Mouse (Mus musculus): Measurements from ENCODE around the gene Stxbp4.

The Stxbp4 gene

GRCm38 (mm10) chr11:90650231-90650885, 12.5 kb upstream of the Stxbp4 start:
- no peak for DNase-seq (ENCODE audit: low spot score in 2 of 2)

GRCm38 (mm10) chr11:90649777-90650176, 11.9 kb upstream of the Stxbp4 start:
- DNase-seq (ENCODE audit: low spot score in 2 of 2), result no peak

GRCm38 (mm10) chr11:90638312-90638830, 487 bp upstream of the Stxbp4 start:
- peak; percentile 14 to 21 for DNase-seq (ENCODE audit: low spot score in 2 of 2)

- DNase-seq (ENCODE audit: low spot score in 2 of 2), result no peak
These were observed 3.2 kb downstream of the Stxbp4 start for GRCm38 (mm10) chr11:90634661-90635060.

GRCm38 (mm10) chr11:90632480-90632879, 5.4 kb downstream of the Stxbp4 start:
- DNase-seq (ENCODE audit: low spot score in 2 of 2), result no peak

DNA sequence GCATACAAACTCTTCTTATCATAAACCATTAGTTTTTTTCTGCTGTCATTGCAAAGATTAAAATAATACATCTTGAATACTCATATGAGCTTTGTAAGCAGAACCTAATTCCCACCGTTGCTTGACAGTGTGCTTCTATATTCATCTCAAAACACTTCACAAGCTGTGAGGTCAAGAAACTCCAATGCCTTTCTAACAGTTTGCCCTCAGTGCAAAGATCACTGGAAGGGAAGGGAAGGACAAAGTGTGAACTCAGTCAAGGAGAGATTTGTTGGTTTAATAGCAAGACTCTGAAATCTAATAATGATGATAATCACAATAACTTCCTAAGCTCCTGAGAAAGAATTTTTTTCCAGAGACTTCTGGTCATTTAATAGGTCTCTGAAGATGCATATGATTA, 10.1 kb downstream of the Stxbp4 start:
- no peak for DNase-seq (ENCODE audit: low spot score in 2 of 2)

- DNase-seq (ENCODE audit: low spot score in 2 of 2), result no peak
These were observed 12.7 kb downstream of the Stxbp4 start for GRCm38 (mm10) chr11:90625174-90625573.

DNA sequence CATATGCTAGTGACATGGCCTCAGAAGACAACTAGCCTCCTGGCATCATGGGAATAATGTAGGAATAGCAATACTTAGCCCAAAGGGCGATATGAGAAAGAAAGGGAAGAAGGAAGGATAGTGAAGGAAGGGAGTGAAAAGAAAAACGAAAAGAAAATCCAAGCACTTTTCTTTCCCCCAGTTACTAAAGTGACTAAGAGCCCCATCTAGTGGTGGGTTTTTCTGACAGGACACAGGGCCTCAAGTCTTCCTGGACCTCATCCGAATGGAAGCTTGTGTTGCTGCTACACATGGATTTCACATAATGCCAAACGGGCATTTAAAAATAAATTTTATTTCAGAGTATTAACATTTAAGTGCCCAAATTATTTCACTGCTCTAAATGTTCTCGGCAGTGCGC, 14.4 kb downstream of the Stxbp4 start:
- DNase-seq (ENCODE audit: low spot score in 2 of 2), result peak in 1 of 2 experiments; percentile 14

DNA sequence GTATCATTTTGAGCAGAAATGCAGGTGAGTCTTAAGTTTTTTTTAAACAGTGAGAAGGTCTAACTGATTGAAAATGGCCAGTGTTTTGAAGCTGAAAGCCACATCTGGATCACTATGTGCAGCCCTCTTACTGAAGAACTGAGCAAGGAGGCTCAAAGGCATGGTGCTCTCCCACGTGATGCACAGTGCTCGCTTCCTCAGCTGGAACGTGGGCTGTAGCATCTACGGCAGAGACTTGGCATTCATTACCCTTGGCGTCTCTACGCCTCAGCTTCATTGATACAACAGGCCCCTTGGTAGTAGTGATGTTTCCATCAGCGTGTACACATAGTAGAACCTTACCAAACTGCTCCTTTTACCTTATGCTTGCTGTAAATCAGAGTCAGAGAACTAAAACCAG, 15.4 kb downstream of the Stxbp4 start:
- no peak for DNase-seq (ENCODE audit: low spot score in 2 of 2)

GRCm38 (mm10) chr11:90622044-90622443, 15.8 kb downstream of the Stxbp4 start:
- DNase-seq (ENCODE audit: low spot score in 2 of 2), result no peak

- no peak for DNase-seq (ENCODE audit: low spot score in 2 of 2)
These were observed 21.5 kb downstream of the Stxbp4 start for GRCm38 (mm10) chr11:90616431-90616830.

DNA sequence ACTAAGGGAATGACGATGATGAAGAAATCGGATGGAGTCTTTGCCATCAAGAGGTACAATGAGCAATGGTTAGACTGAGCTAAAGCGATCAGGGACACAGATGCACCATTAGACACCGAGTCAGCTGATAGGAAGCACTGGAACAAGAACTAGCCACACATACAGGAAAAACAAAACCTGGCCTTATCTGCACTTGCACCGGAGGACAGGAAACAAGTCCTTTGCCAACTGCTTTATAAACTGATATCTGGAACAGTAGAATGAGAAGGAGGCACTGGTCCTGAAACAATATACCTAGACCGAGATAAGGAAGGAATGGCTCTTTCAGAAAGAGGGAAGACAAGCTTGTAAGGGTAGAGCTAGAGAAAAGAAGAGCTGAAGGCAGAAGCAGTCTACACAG, 23.1 kb downstream of the Stxbp4 start:
- DNase-seq (ENCODE audit: low spot score in 2 of 2), result no peak

GRCm38 (mm10) chr11:90612118-90612517, 25.8 kb downstream of the Stxbp4 start:
- DNase-seq (ENCODE audit: low spot score in 2 of 2), result no peak

GRCm38 (mm10) chr11:90603066-90603465, 34.8 kb downstream of the Stxbp4 start:
- no peak for DNase-seq (ENCODE audit: low spot score in 2 of 2)

- DNase-seq (ENCODE audit: low spot score in 2 of 2), result no peak
These were observed 42.1 kb downstream of the Stxbp4 start for GRCm38 (mm10) chr11:90595826-90596225.

GRCm38 (mm10) chr11:90590996-90591395, 46.9 kb downstream of the Stxbp4 start:
- DNase-seq (ENCODE audit: low spot score in 2 of 2), result no peak

- peak; percentile 41 to 61 for DNase-seq (ENCODE audit: low spot score in 2 of 2)
These were observed 51.7 kb downstream of the Stxbp4 start for GRCm38 (mm10) chr11:90586203-90586602.

- no peak for DNase-seq (ENCODE audit: low spot score in 2 of 2)
These were observed 52.1 kb downstream of the Stxbp4 start for GRCm38 (mm10) chr11:90585754-90586153.

- DNase-seq (ENCODE audit: low spot score in 2 of 2), result peak; percentile 45 to 51
These were observed 60.7 kb downstream of the Stxbp4 start for GRCm38 (mm10) chr11:90577057-90577780.

DNA sequence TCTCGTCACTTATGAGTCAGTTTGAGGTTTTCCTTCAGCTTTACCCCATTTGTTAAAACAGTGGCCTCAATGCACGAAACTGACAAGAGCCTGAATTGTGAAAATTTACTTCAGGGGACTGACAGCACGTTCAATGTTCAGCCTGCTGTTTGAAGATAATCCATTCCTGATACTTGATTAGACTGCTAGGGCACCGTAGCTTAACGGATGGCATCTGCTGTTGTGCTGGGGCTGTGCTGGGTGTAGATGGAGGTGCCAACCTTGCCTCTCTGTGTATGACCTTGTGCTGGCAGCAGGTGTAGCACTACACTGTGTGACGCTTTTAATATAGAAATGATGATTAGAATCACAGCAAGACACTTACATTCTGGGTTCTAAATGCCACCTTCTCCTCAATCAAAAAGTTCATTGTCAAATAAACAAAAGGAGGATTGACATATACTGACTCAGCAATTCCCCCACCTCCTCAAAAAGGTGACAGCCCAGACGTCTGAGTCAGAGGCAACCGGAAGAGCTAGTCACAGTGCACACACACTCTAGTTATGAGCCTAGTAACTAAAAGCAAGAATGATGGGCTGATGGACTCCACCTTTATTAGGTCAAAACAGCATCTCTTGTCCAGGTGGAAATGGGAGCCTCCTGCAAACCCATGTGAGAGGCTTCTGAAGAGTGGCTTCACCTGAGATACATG, 61.5 kb downstream of the Stxbp4 start:
- DNase-seq (ENCODE audit: low spot score in 2 of 2), result no peak

- DNase-seq (ENCODE audit: low spot score in 2 of 2), result no peak
These were observed 62.3 kb downstream of the Stxbp4 start for GRCm38 (mm10) chr11:90575491-90576048.

DNA sequence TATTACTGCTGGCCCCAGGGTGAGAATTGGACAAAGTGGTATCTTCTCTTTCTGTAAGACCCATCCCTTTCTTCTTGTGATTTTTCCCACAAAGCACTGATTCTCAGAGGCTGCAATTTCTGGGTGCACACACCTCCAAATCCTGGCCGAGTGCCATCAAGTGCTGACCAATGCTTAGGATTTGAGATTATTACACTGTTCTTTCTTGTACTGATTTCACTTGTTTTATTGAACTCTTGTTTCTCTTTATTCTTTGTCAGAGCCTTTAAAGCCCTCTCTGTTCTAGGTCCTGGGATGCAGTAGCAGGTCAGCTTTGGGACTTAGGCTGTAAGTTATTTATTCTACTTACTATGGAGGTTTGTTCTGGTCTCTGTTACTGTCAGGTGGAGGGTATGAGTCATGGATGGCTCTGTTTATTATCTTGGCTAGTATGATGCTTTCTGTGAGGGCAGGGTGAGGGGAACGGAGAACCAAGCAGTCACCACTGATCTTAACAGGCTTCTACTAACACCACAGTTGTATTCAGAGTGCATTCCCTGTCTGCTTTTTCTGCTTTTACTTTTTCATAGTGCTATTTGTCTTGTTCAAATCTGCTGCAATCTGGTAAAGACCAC, 67.1 kb downstream of the Stxbp4 start:
- DNase-seq (ENCODE audit: low spot score in 2 of 2), result no peak

Data from heart, adult 9 months (tissue).